Mouse (Mus musculus): ENCODE measurements around the gene Zfp428.
"Not testable (repeated sequence)": the region's sequence is repeated elsewhere in the genome, so short reads cannot be mapped to it uniquely, and the experiment has no call there.

Gene Zfp428

GRCm38 (mm10) chr7:24480986-24481473, 25.8 kb upstream of the Zfp428 start:
- DNase-seq (ENCODE audit: low spot score in 2 of 2), result peak in 1 of 2 experiments; percentile 13

- peak; percentile 80 to 81 for DNase-seq (ENCODE audit: low spot score in 2 of 2)
These were observed 25.2 kb upstream of the Zfp428 start, which contains the start of gene Cadm4 for GRCm38 (mm10) chr7:24481474-24482207. Gene Cadm4 (plus strand): TSS chr7:24482023.

GRCm38 (mm10) chr7:24482208-24483020, 24.4 kb upstream of the Zfp428 start:
- DNase-seq (ENCODE audit: low spot score in 2 of 2), result no peak

DNA sequence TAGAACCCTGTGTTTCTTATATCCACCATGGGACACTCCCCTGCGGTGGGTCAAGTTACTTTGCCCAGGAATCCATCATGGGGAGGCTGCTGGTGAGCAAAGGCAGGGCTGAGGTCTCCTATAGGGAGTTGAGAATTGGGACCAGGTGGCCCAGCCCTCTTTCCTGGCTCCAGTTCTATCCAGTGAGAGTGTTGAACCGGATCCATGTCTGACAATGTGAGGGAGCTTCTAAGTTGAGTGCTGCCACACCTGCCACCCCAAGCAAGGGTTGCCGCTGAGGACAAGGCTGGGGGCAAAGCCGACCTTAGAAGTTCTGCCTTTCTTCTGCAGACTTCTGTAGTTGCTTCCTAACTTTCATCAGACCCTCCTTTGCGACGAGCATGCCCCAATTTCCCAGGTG, 23.5 kb upstream of the Zfp428 start:
- DNase-seq (ENCODE audit: low spot score in 2 of 2), result not testable (repeated sequence)

DNA sequence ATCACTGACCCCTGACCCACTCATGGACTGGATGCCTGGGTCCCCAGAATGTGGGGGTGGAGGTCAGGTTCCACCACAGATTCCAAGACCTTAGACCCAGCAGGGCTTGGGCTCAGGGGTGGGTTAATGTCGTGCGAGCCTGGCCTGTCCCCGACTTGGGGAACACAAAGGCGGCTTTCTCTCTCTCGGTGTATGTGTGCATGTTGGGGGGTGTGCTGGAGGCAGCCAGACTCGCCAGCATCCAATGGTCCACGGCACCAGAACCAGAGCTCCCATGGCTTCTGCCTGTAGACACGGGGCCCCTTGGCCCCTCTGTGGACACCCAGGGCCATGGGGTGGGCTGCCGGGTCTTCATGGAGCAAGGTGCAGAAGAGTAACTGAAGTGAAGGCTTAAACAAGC, 21.3 kb upstream of the Zfp428 start:
- no peak for DNase-seq (ENCODE audit: low spot score in 2 of 2)

DNA sequence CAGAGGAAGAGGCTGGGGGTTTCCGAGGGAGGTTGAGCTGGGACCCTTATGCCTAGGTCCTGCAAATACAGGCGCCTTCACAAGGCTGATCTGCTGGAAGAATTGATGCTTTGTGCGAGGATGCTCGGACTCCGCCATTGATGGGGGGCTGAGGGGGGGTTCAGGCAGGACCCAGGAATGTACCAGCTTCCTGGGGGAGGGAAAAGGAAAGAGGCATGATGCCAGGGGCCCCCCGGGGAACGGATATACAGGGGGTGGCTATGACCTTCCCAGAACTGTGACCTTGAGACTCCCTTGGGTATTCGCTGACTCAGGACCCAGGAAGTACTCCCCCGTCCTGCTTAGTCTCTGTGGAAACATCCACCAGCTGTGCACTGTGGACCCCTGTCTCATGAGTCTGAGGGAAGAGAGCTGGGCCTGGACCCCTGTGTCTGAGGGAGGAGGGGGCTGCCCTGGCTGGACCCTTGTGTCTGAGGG, 20.1 kb upstream of the Zfp428 start:
- DNase-seq (ENCODE audit: low spot score in 2 of 2), result no peak

GRCm38 (mm10) chr7:24487403-24487802, 19.4 kb upstream of the Zfp428 start:
- DNase-seq (ENCODE audit: low spot score in 2 of 2), result no peak

- DNase-seq (ENCODE audit: low spot score in 2 of 2), result no peak
These were observed 18.5 kb upstream of the Zfp428 start for GRCm38 (mm10) chr7:24488303-24488702.

DNA sequence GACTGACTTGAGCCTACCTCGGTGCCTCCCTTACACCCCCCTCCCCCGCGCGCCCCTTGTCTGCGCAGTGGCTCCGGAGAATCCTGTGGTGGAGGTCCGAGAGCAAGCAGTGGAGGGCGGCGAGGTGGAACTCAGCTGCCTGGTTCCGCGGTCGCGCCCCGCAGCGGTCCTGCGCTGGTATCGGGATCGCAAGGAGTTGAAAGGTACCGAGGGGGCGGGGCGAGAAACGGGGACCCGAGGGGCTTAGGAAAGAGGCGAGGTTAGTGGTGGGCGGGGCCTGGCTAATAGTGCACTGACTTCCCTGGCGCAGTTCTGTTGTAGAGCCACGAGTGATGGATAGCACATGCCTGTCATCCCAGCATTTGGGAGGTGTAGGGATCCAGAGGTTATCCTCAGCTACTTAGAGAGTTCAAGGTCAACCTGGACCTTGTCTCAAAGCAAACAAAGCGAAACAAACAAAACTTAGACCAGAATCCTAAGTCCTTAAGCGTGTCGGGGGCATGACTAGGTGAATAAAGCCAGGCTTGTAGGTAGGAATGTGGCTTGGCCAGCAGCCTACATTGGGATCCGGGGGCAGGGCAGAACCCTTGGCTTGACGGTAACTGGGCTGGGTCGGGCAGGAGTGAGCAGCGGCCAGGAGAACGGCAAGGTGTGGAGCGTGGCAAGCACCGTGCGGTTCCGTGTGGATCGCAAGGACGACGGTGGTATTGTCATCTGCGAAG, 6.8 kb upstream of the Zfp428 start:
- no peak for DNase-seq (ENCODE audit: low spot score in 2 of 2)

DNA sequence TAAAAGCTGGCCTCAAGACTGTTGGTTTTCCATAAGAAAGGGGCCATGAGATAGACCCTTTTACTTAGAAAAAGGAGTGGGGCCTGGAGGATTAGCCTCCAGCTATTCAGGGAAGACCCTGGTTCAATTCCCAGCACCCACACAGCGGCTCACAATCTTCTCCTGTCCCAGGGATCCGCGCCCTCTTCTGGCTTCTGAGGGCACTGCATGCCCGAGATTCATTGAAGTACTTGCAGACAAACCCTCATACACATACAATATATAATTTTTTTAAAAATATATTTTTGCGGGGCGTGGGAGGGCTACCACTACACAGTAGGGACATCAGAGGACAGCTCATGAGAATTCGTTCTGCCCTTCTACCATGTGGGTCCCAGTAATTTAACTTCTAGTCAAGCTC, 5.9 kb upstream of the Zfp428 start:
- no peak for DNase-seq (ENCODE audit: low spot score in 2 of 2)

- no peak for DNase-seq (ENCODE audit: low spot score in 2 of 2)
These were observed 5.3 kb upstream of the Zfp428 start for GRCm38 (mm10) chr7:24501492-24501891.

DNA sequence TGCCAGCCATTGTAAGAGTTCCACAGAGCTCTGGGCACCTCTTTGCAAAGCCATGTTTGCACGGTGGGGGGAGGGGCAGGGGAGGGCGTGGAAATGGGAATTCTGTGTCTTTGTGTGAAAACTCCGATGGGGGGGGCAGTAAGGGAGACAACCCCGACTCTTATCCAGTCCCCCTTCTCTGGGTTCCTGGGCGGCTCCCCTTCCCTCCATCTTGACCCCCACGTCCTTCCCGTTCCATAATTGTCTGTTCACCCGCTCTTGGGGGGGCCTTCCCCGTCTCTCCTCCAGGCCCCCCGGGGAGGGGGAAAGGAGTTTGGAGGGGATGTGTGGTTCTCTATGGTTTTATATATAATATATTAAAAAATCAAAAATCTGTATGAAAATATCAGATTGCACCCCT, 2.8 kb upstream of the Zfp428 start:
- DNase-seq (ENCODE audit: low spot score in 2 of 2), result no peak

DNA sequence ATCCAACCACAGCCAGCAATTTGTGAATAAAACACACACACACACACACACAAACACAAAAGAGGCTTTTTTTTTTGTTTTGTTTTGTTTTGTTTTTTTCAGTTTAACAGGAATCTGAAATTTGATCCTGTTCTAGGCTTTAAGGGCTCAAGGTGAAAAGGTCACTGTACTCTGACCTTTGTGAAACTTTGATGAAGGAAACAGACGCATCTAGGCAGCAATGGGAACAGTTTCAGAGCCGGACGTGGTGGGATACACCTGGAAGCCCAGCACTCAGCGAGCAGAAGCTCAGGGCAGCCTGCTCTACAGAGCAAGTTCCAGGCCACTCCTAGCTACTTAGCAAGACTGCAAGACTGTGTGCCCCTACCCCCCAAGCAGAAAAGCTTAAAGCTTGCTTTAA, 1.9 kb upstream of the Zfp428 start:
- no peak for DNase-seq (ENCODE audit: low spot score in 2 of 2)

DNA sequence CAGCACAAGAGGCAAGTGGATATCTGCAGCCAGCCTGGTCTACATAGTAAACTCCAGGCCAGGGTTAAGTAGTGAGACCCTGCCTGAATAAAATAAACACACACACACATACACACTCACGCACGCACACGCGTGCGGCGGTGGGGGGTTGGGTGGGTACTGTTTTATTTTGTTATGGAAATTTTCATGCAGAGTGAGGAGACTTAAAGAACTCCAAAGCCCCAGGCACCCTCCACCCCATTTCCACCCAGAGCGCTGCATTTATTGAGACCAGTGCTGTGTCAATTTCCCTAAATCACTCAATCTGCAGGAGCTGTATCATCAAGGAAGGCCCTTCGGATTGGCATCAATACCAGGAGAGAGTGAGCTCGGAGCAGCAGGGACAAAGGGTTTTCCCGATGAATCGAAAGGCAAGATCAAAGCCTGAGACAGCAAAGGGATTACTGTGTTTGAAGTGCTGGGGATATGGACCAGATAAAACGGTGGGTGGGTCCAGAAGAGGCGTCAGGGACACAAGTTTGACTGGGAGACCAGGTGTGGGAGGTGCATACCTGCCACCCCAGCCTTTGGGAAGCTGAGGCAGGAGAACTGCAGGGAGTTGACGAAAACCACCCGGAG, 1.2 kb upstream of the Zfp428 start:
- DNase-seq (ENCODE audit: low spot score in 2 of 2), result no peak

DNA sequence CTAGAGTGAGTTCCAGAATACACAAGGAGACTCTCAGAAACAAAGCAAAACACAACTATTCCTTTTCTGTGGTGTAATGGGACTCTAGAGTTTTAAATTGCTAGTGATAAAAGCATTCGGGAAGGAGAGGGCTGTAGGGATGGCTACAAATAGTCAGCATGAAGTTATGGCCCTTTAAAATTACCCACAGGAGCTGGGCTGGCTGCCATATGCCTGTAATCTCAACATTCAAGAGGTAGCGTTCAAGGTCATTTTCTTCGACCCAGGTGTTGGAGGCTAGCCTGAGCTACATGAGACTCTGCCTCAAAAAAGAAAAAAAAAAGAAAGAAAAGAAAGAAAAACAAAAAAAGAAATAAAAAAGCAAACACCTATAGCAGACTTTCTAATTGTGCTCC, 744 bp upstream of the Zfp428 start:
- peak; percentile 19 to 35 for DNase-seq (ENCODE audit: low spot score in 2 of 2)

- DNase-seq (ENCODE audit: low spot score in 2 of 2), result peak; percentile 51 to 64
These were observed 349 bp upstream of the Zfp428 start for GRCm38 (mm10) chr7:24506476-24506837.

GRCm38 (mm10) chr7:24507726-24508114, 914 bp downstream of the Zfp428 start:
- DNase-seq (ENCODE audit: low spot score in 2 of 2), result no peak

DNA sequence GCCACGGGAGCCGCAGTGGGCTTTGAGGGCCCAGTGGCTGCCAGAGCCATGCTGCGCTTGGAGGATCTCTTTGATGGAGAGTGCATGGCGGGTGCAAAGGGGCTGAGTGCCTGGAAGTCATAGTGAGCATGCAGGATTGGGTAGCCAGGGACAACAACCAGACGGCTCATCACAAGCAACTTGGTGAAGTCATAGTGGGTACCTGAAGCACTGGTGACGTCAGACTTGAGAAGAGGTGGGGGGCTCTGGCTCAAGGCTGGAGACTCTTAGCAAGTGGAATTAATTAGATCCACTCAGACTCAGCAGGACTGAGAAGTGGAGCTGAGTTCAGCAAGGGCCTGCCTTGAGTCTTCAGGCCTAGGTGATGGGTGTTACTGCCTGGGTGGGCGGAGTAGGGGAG, 5.5 kb downstream of the Zfp428 start, which contains the start of gene AC161166.1:
TSS of gene AC161166.1 (minus strand) at position 101 of the 400 bp plus-strand sequence.
- DNase-seq (ENCODE audit: low spot score in 2 of 2), result no peak

GRCm38 (mm10) chr7:24516319-24516718, 9.5 kb downstream of the Zfp428 start:
- not testable (repeated sequence) for DNase-seq (ENCODE audit: low spot score in 2 of 2)

- DNase-seq (ENCODE audit: low spot score in 2 of 2), result no peak
These were observed 10.3 kb downstream of the Zfp428 start for GRCm38 (mm10) chr7:24517077-24517476.

DNA sequence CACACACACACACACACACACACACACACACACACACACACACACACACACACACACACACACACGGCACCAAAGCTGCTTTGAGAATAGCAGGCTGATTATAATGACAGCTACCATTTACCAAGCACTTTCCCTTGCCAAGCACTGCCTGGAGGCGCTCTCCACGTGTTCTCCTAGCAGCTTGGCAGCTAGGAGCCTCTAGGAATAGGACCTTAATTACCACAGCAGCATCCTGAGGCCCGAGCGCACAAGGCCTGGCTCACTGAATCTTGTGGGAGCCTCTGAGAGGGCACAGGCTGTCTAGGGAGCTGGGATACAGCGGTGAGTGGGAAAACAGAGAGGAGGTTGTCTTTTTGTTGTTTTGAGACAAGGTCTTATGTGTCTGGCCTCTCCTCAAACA, 10.8 kb downstream of the Zfp428 start:
- DNase-seq (ENCODE audit: low spot score in 2 of 2), result peak in 1 of 2 experiments; percentile 38

GRCm38 (mm10) chr7:24519130-24519529, 12.3 kb downstream of the Zfp428 start:
- DNase-seq (ENCODE audit: low spot score in 2 of 2), result no peak

All from heart, adult 9 months (tissue).